12 mouse cellular contexts compared by ENCODE assay signal in genomic region chr2:151967176-151967750, GRCm38 (mm10). TPM values are rescaled to one million over a fixed set of nuclear protein-coding genes. Genes with fewer than 3 reads are reported as not detected.
DNase-seq lines count a peak whose midpoint lies in the region; ATAC-seq and TF ChIP-seq lines count a peak whose summit lies in the region.
"Had no signal": no experiment of that assay in that cellular context is flagged by ENCODE, and none has a peak within 500 bp of the region (broad histone marks: within the 10 kb centered on the region; RNA-seq: fewer than 3 reads in every experiment).

No protein-coding gene starts in this region.

- ATAC-seq in hindbrain, embryonic 11.5 days (ENCODE audit: low FRiP score), result peak; percentile 15; the same call in 1 of the 2 replicates
- peak; percentile 50 for ATAC-seq in midbrain, embryonic 12.5 days (ENCODE audit: low FRiP score, low read depth)
- ATAC-seq in megakaryocyte, adult 5-6 weeks (ENCODE audit: poor library complexity, severe bottlenecking), result no peak

- H3K27me3 ChIP-seq in CH12.LX (replicated peaks), result no peaks in the 10 kb centered on the region
- no peaks in the 10 kb centered on the region; the same call in 1 of the 2 replicates for H3K27me3 ChIP-seq in hindbrain, embryonic 11.5 days (ENCODE audit: control insufficient read depth, insufficient read depth, low read length)
- H3K27me3 ChIP-seq in midbrain, embryonic 12.5 days, result 0 out of 2 replicates have a peak, but pooled peaks cover 7% of the 10 kb centered on the region

- no peak for TF ChIP-seq RAD21 in CH12.LX (IDR thresholded peaks at IDR 0.05; ENCODE audit: low read depth, low read length)

- WGBS in hindbrain, embryonic 11.5 days, result 21% methylated on average over 9 of the region's 9 CpGs
- WGBS in midbrain, embryonic 12.5 days, result 14% methylated on average over 9 of the region's 9 CpGs

- DNase-seq in CH12.LX (ENCODE audit: extremely low read depth), result no peak
- peak; percentile 63 for DNase-seq in embryo, embryonic 11 days
- peak; percentile 75 for DNase-seq in hindbrain, embryonic 11.5 days (ENCODE audit: low spot score)
- no peak for DNase-seq in layer of hippocampus, adult 9-11 months
- DNase-seq in layer of hippocampus, adult 8-10 months (ENCODE audit: low spot score in 2 of 2), result no peak
- DNase-seq: cerebellum, postnatal 25 days; spleen, adult 18-20 months had no signal

- H3K79me2 ChIP-seq in CH12.LX (replicated peaks; ENCODE audit: control insufficient read depth, extremely low read depth, insufficient read depth, poor library complexity, severe bottlenecking), result peaks cover 6% of the 10 kb centered on the region; the same call in 1 of the 2 replicates

- no peak for TF ChIP-seq POLR2A in CH12.LX (IDR thresholded peaks at IDR 0.05; ENCODE audit: low read depth, low read length)

- peak; percentile 53; the same call in 1 of the 2 replicates for TF ChIP-seq EP300 in CH12.LX (IDR thresholded peaks at IDR 0.05; ENCODE audit: low read length)

- dilution Hi-C loops in CH12.LX (cut with MboI; ENCODE audit: extremely low pct_ligation_motif_present, extremely low pct_unique_long_range_greater_than_20kb, low sequenced_read_pairs), result no loop called here

- no peak overlapping the region for H3K4me3 ChIP-seq in CH12.LX (replicated peaks in 1 of 3; ENCODE audit: low read depth in 2 of 3, low read length in 2 of 3, poor library complexity in 1 of 3)
- no peak overlapping the region; the same call in 1 of the 2 replicates for H3K4me3 ChIP-seq in hindbrain, embryonic 11.5 days (ENCODE audit: low read depth, low read length)
- H3K4me3 ChIP-seq in midbrain, embryonic 12.5 days, result peak overlapping the region; percentile 53
- H3K4me3 ChIP-seq: liver, embryonic 15.5 days had no signal

- H3K27ac ChIP-seq in CH12.LX (ENCODE audit: insufficient read depth, low read depth), result no peak overlapping the region; the same call in 1 of the 2 replicates
- peak overlapping the region; percentile 83 for H3K27ac ChIP-seq in hindbrain, embryonic 11.5 days (ENCODE audit: low read depth, low read length)
- peak overlapping the region; percentile 90 for H3K27ac ChIP-seq in midbrain, embryonic 12.5 days (replicated peaks)
- H3K27ac ChIP-seq: liver, embryonic 15.5 days had no signal

- no peaks in the 10 kb centered on the region for H3K9me3 ChIP-seq in CH12.LX (replicated peaks; ENCODE audit: low read length)
- no peaks in the 10 kb centered on the region for H3K9me3 ChIP-seq in hindbrain, embryonic 11.5 days (ENCODE audit: control insufficient read depth, low read length)
- no peaks in the 10 kb centered on the region for H3K9me3 ChIP-seq in midbrain, embryonic 12.5 days
- H3K9me3 ChIP-seq: liver, embryonic 15.5 days had no signal

- H3K4me2 ChIP-seq in CH12.LX (ENCODE audit: insufficient read depth, low read depth, poor library complexity, severe bottlenecking), result peak overlapping the region; percentile 23
- peak overlapping the region; percentile 84 for H3K4me2 ChIP-seq in hindbrain, embryonic 11.5 days (replicated peaks; ENCODE audit: low read depth, low read length)
- peak overlapping the region; percentile 76 for H3K4me2 ChIP-seq in midbrain, embryonic 12.5 days (replicated peaks)
- H3K4me2 ChIP-seq: liver, embryonic 15.5 days had no signal

- peak overlapping the region; percentile 5; the same call in 1 of the 2 replicates for H3K9ac ChIP-seq in CH12.LX (ENCODE audit: insufficient read depth, low read depth)
- peak overlapping the region; percentile 12; the same call in 1 of the 2 replicates for H3K9ac ChIP-seq in hindbrain, embryonic 11.5 days (ENCODE audit: low read depth, low read length)
- peak overlapping the region; percentile 38; the same call in 1 of the 2 replicates for H3K9ac ChIP-seq in midbrain, embryonic 12.5 days (replicated peaks)
- H3K9ac ChIP-seq: liver, embryonic 15.5 days had no signal

- no peak for TF ChIP-seq CTCF in CH12.LX (conservative IDR thresholded peaks at IDR 0.05 in 1 of 2, IDR thresholded peaks at IDR 0.05 in 1 of 2; ENCODE audit: low read depth in 2 of 2, low read length in 2 of 2)

- in situ Hi-C loops in CH12.LX (cut with MboI; ENCODE audit: low pct_ligation_motif_present, low pct_unique_long_range_greater_than_20kb, low sequenced_read_pairs), result no loop called here

- peaks cover 16 to 43% of the 10 kb centered on the region in 2 experiments for H3K36me3 ChIP-seq in CH12.LX (replicated peaks in 1 of 2; ENCODE audit: control insufficient read depth in 1 of 2, insufficient read depth in 1 of 2, low read length in 1 of 2)
- no peaks in the 10 kb centered on the region for H3K36me3 ChIP-seq in hindbrain, embryonic 11.5 days (ENCODE audit: control insufficient read depth, insufficient read depth, low read length)
- H3K36me3 ChIP-seq in midbrain, embryonic 12.5 days, result peaks cover 20% of the 10 kb centered on the region

- peaks cover 45 to 86% of the 10 kb centered on the region in 2 experiments for H3K4me1 ChIP-seq in CH12.LX (ENCODE audit: control insufficient read depth in 1 of 2, insufficient read depth in 2 of 2)
- H3K4me1 ChIP-seq in hindbrain, embryonic 11.5 days (replicated peaks; ENCODE audit: control insufficient read depth, insufficient read depth, low read length), result peaks cover 25% of the 10 kb centered on the region
- H3K4me1 ChIP-seq in midbrain, embryonic 12.5 days, result peaks cover 86% of the 10 kb centered on the region

TF ChIP-seq in CH12.LX, 34 proteins besides CTCF, POLR2A, EP300 and RAD21:
- TF ChIP-seq CHD2 (IDR thresholded peaks at IDR 0.05; ENCODE audit: low read length), result no peak
- peak; percentile 66 for TF ChIP-seq TCF12 (IDR thresholded peaks at IDR 0.05; ENCODE audit: low read depth, low read length)
- peak; percentile 53; the same call in 1 of the 2 replicates for TF ChIP-seq MEF2A (IDR thresholded peaks at IDR 0.05; ENCODE audit: borderline replicate concordance, low read depth, low read length)
- 0 out of 2 replicates have a peak, but pooled peaks have one; percentile 30 for TF ChIP-seq UBTF (IDR thresholded peaks at IDR 0.05; ENCODE audit: low read depth, low read length)
- peak; percentile 18; the same call in 1 of the 2 replicates for TF ChIP-seq ETS1 (conservative IDR thresholded peaks at IDR 0.05; ENCODE audit: low read depth, low read length)
- TF ChIP-seq MAFK (IDR thresholded peaks at IDR 0.05; ENCODE audit: insufficient replicate concordance, low read length), result no peak
- peak; percentile 46; the same call in 1 of the 2 replicates for TF ChIP-seq ZNF384 (IDR thresholded peaks at IDR 0.05; ENCODE audit: low read depth, low read length)
- 0 out of 2 replicates have a peak, but pooled peaks have one; percentile 14 for TF ChIP-seq BHLHE40 (IDR thresholded peaks at IDR 0.05; ENCODE audit: low read depth, low read length)
- TF ChIP-seq IRF4 (IDR thresholded peaks at IDR 0.05; ENCODE audit: low read depth, low read length), result peak; percentile 63; the same call in 1 of the 2 replicates
TF ChIP-seq in CH12.LX: peak in this region for 7.

RNA-seq across cellular contexts. Expression of gene Fam110a, which starts 12.8 kb away (rescaled TPM):
- total RNA-seq in CH12.LX (2012; rRNA removed), result 8.9 and 9.8 TPM in 2 replicates
- total RNA-seq in CH12.LX (2014; rRNA removed), result 3.0 and 3.7 TPM in 2 replicates
- 5.2 and 6.3 TPM in 2 replicates for polyA plus RNA-seq in CH12.LX (2012; ENCODE audit: insufficient read length, low read depth)
- 87.1 and 87.5 TPM in 2 replicates for polyA plus RNA-seq in hindbrain, embryonic 11.5 days (2014; fragmentation: Nextera tagmentation; extraction: Ambion mirVana)
- polyA plus RNA-seq in midbrain, embryonic 12.5 days (2016; fragmentation: Nextera tagmentation; extraction: Ambion mirVana), result 114 and 120 TPM in 2 replicates
- 7.8 and 14.8 TPM in 2 replicates for total RNA-seq in megakaryocyte, adult 5-6 weeks (2015)
- 6.0 and 8.6 TPM in 2 replicates for total RNA-seq in megakaryocyte, adult 5-6 weeks (2017)
- total RNA-seq in layer of hippocampus, adult 8-10 months (2022), result 1 to 10 TPM; 5.9 to 8.0 (median 7.2) TPM

RNA-seq across cellular contexts. Expression of gene Slc52a3, which starts 29.0 kb away (rescaled TPM):
- total RNA-seq in CH12.LX (2012; rRNA removed), result 0.17 and 0.55 TPM in 2 replicates
- total RNA-seq in CH12.LX (2014; rRNA removed), result 0.23 TPM in 1 of 2 replicates, not detected in the other
- 0.12 and 0.17 TPM in 2 replicates for polyA plus RNA-seq in CH12.LX (2012; ENCODE audit: insufficient read length, low read depth)
- 0.56 and 0.73 TPM in 2 replicates for polyA plus RNA-seq in hindbrain, embryonic 11.5 days (2014; fragmentation: Nextera tagmentation; extraction: Ambion mirVana)
- polyA plus RNA-seq in midbrain, embryonic 12.5 days (2016; fragmentation: Nextera tagmentation; extraction: Ambion mirVana), result 0.94 and 1.2 TPM in 2 replicates
- total RNA-seq in megakaryocyte, adult 5-6 weeks (2015), result 1.0 and 1.4 TPM in 2 replicates
- 0.07 and 0.53 TPM in 2 replicates for total RNA-seq in megakaryocyte, adult 5-6 weeks (2017)
- total RNA-seq in layer of hippocampus, adult 8-10 months (2022), result 1 to 10 TPM; 2.1 to 3.9 (median 2.1) TPM

RNA-seq across cellular contexts. Expression of gene Angpt4, which starts 56.3 kb away (rescaled TPM):
- 0.04 TPM in 1 of 2 replicates, not detected in the other for total RNA-seq in CH12.LX (2012; rRNA removed)
- not detected in 2 replicates for total RNA-seq in CH12.LX (2014; rRNA removed)
- polyA plus RNA-seq in CH12.LX (2012; ENCODE audit: insufficient read length, low read depth), result not detected in 2 replicates
- polyA plus RNA-seq in hindbrain, embryonic 11.5 days (2014; fragmentation: Nextera tagmentation; extraction: Ambion mirVana), result 0.14 and 0.23 TPM in 2 replicates
- 0.43 TPM in 1 of 2 replicates, not detected in the other for polyA plus RNA-seq in midbrain, embryonic 12.5 days (2016; fragmentation: Nextera tagmentation; extraction: Ambion mirVana)
- total RNA-seq in megakaryocyte, adult 5-6 weeks (2015), result not detected in 2 replicates
- total RNA-seq in megakaryocyte, adult 5-6 weeks (2017), result 0.26 TPM in 1 of 2 replicates, not detected in the other
- total RNA-seq in layer of hippocampus, adult 8-10 months (2022), result under 1 TPM in 1 of 4 experiments, not detected in 3; 0.14 TPM
- total RNA-seq: hematopoietic stem cell, adult 5-6 weeks; layer of hippocampus, postnatal 10 days had no signal
- polyA plus RNA-seq: liver, embryonic 15.5 days had no signal

Comparison
In these comparisons a context has a peak if more than half of its experiments do, and no peak if none do; other contexts are left out.
1. DNase-seq: peak in embryo, embryonic 11 days (single experiment) and hindbrain, embryonic 11.5 days (single experiment); none in CH12.LX (single experiment), layer of hippocampus, adult 9-11 months (single experiment) and layer of hippocampus, adult 8-10 months (0 of 2).
2. H3K4me2 ChIP-seq: peak in every context shown above with its lines; median percentile 84 in hindbrain, embryonic 11.5 days; 76 in midbrain, embryonic 12.5 days; 23 in CH12.LX.
3. Peak in every context shown above with its lines, with median percentiles within 50 percentile points of each other: H3K9ac ChIP-seq.